Mouse (Mus musculus): ENCODE data around the gene Tenm2. TPM values are rescaled to one million over a fixed set of nuclear protein-coding genes. Genes with fewer than 3 reads are reported as not detected.

The Tenm2 gene
- polyA plus RNA-seq, 1 experiment from 2014 or later: 77.0 TPM

GRCm38 (mm10) chr11:35976482-35976881, 1259.3 kb downstream of the Tenm2 start:
- H3K27ac ChIP-seq (ENCODE audit: low read length): peak overlapping the region; percentile 41
- H3K4me3 ChIP-seq (ENCODE audit: low read depth, low read length): no peak overlapping the region
- H3K27me3 ChIP-seq (ENCODE audit: control insufficient read depth, insufficient read depth, low read depth, low read length): no peaks in the 10 kb centered on the region
- H3K4me1 ChIP-seq (ENCODE audit: control insufficient read depth, insufficient read depth, low read length): peaks cover 20% of the 10 kb centered on the region
- H3K9ac ChIP-seq (ENCODE audit: low read depth, low read length): no peak overlapping the region
- 8% methylated on average over 6 of the region's 6 CpGs for WGBS
- H3K36me3 ChIP-seq (ENCODE audit: control insufficient read depth, insufficient read depth, low read length): no peaks in the 10 kb centered on the region
- no peak overlapping the region; the same call in 1 of the 2 replicates for H3K4me2 ChIP-seq (ENCODE audit: low read length)
- no peaks in the 10 kb centered on the region for H3K9me3 ChIP-seq (replicated peaks; ENCODE audit: control insufficient read depth, low read length, poor library complexity, severe bottlenecking)
- ATAC-seq: peak; percentile 59

- Histone ChIP-seq H3K4me1 (ENCODE audit: control insufficient read depth, insufficient read depth, low read length) (peaks cover 20% of the 10 kb centered on the region), H3K27ac (ENCODE audit: low read length) (no peak overlapping the region), H3K36me3 (ENCODE audit: control insufficient read depth, insufficient read depth, low read length) (no peaks in the 10 kb centered on the region), H3K9ac (ENCODE audit: low read depth, low read length) (no peak overlapping the region), H3K4me2 (ENCODE audit: low read length) (no peak overlapping the region), H3K27me3 (ENCODE audit: control insufficient read depth, insufficient read depth, low read depth, low read length) (no peaks in the 10 kb centered on the region), H3K9me3 (replicated peaks; ENCODE audit: control insufficient read depth, low read length, poor library complexity, severe bottlenecking) (no peaks in the 10 kb centered on the region), H3K4me3 (ENCODE audit: low read depth, low read length) (no peak overlapping the region)
- no peak for ATAC-seq
- WGBS: 84% methylated on average over 6 of the region's 6 CpGs
These were observed 1260.9 kb downstream of the Tenm2 start for GRCm38 (mm10) chr11:35974632-35975450.

DNA sequence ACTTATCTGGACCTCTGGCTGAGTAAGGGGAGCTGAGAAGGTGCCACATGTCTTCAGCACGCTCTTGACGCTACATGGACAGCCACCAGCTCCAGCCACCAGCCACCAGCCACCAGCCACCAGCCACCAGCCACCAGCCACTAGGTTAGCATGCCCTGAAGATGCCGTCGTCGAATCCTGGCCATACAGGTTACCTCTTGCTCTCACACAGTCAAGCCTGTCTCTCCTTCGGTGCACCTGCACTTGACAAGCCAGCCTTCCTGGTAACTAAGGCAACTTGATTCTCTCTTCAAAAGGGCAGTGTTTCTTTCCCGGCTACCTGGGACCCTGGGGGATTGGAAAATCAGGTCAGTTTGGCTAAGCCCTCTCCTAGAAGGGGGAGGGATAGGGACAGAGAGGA, 1262.6 kb downstream of the Tenm2 start:
- 26% methylated on average over 7 of the region's 7 CpGs for WGBS
- Histone ChIP-seq H3K27ac (ENCODE audit: low read length) (0 out of 2 replicates have a peak overlapping the region, but pooled peaks have one; percentile 28), H3K4me1 (ENCODE audit: control insufficient read depth, insufficient read depth, low read length) (peaks cover 13% of the 10 kb centered on the region; the same call in 1 of the 2 replicates), H3K9me3 (replicated peaks; ENCODE audit: control insufficient read depth, low read length, poor library complexity, severe bottlenecking) (no peaks in the 10 kb centered on the region), H3K4me2 (ENCODE audit: low read length) (peak overlapping the region; percentile 9; the same call in 1 of the 2 replicates), H3K4me3 (ENCODE audit: low read depth, low read length) (no peak overlapping the region), H3K27me3 (ENCODE audit: control insufficient read depth, insufficient read depth, low read depth, low read length) (no peaks in the 10 kb centered on the region), H3K9ac (ENCODE audit: low read depth, low read length) (no peak overlapping the region), H3K36me3 (ENCODE audit: control insufficient read depth, insufficient read depth, low read length) (no peaks in the 10 kb centered on the region)
- no peak; the same call in 1 of the 2 replicates for ATAC-seq

DNA sequence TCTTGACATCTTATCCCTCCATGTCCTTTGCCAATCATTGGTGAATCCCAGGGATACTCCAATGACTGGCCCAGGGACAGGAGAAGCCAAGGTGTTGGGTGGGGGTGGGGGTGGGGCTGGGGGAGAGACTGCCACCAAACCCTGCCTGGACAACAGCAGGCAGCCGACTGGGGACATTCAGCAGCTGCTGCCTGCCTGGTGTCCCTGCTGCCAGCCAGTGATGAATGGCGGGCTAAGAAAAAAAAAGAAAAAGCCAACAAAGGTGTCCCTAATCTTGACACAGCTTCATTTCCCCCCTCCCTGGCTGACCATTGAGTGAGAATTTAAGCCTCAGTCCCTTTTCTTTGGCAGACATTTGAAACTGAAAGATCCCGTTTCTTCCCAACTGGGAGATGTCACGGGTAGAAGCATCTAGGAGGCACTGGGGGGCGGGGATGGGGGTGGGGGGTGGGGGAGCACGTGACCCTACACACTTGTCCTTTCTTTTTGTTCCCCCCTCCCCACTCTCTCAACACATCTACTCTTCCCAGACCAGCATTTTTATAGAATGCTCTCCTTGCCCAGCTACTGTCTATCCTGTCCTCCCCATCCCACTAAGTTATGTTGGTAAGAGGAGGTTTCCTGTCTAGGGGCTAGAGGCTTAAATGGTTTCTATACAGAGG, 1263.4 kb downstream of the Tenm2 start:
- 2% methylated on average over 6 of the region's 6 CpGs for WGBS
- Histone ChIP-seq H3K9me3 (replicated peaks; ENCODE audit: control insufficient read depth, low read length, poor library complexity, severe bottlenecking) (no peaks in the 10 kb centered on the region), H3K9ac (ENCODE audit: low read depth, low read length) (no peak overlapping the region), H3K36me3 (ENCODE audit: control insufficient read depth, insufficient read depth, low read length) (no peaks in the 10 kb centered on the region), H3K4me3 (ENCODE audit: low read depth, low read length) (no peak overlapping the region), H3K4me1 (ENCODE audit: control insufficient read depth, insufficient read depth, low read length) (peaks cover 13% of the 10 kb centered on the region; the same call in 1 of the 2 replicates), H3K27me3 (ENCODE audit: control insufficient read depth, insufficient read depth, low read depth, low read length) (no peaks in the 10 kb centered on the region), H3K27ac (ENCODE audit: low read length) (peak overlapping the region; percentile 22; the same call in 1 of the 2 replicates), H3K4me2 (ENCODE audit: low read length) (0 out of 2 replicates have a peak overlapping the region, but pooled peaks have one; percentile 6)
- no peak for ATAC-seq

- Histone ChIP-seq H3K4me3 (ENCODE audit: low read depth, low read length) (no peak overlapping the region), H3K4me1 (ENCODE audit: control insufficient read depth, insufficient read depth, low read length) (peaks cover 11% of the 10 kb centered on the region; the same call in 1 of the 2 replicates), H3K9ac (ENCODE audit: low read depth, low read length) (no peak overlapping the region), H3K9me3 (replicated peaks; ENCODE audit: control insufficient read depth, low read length, poor library complexity, severe bottlenecking) (no peaks in the 10 kb centered on the region), H3K4me2 (ENCODE audit: low read length) (no peak overlapping the region), H3K27ac (ENCODE audit: low read length) (no peak overlapping the region), H3K27me3 (ENCODE audit: control insufficient read depth, insufficient read depth, low read depth, low read length) (no peaks in the 10 kb centered on the region), H3K36me3 (ENCODE audit: control insufficient read depth, insufficient read depth, low read length) (no peaks in the 10 kb centered on the region)
- ATAC-seq: no peak
- 92% methylated on average over 19 of the region's 19 CpGs for WGBS
These were observed 1264.7 kb downstream of the Tenm2 start for GRCm38 (mm10) chr11:35970806-35971705.

- Histone ChIP-seq H3K4me3 (ENCODE audit: low read depth, low read length) (no peak overlapping the region), H3K27me3 (ENCODE audit: control insufficient read depth, insufficient read depth, low read depth, low read length) (no peaks in the 10 kb centered on the region), H3K4me1 (ENCODE audit: control insufficient read depth, insufficient read depth, low read length) (peaks cover 7% of the 10 kb centered on the region; the same call in 1 of the 2 replicates), H3K9ac (ENCODE audit: low read depth, low read length) (no peak overlapping the region), H3K27ac (ENCODE audit: low read length) (no peak overlapping the region), H3K36me3 (ENCODE audit: control insufficient read depth, insufficient read depth, low read length) (no peaks in the 10 kb centered on the region), H3K9me3 (replicated peaks; ENCODE audit: control insufficient read depth, low read length, poor library complexity, severe bottlenecking) (no peaks in the 10 kb centered on the region), H3K4me2 (ENCODE audit: low read length) (no peak overlapping the region)
- WGBS: 98% methylated on average over 10 of the region's 10 CpGs
- no peak for ATAC-seq
These were observed 1267.5 kb downstream of the Tenm2 start for GRCm38 (mm10) chr11:35968291-35968690.

- H3K27ac ChIP-seq (ENCODE audit: low read length): no peak overlapping the region
- H3K27me3 ChIP-seq (ENCODE audit: control insufficient read depth, insufficient read depth, low read depth, low read length): no peaks in the 10 kb centered on the region
- no peaks in the 10 kb centered on the region for H3K36me3 ChIP-seq (ENCODE audit: control insufficient read depth, insufficient read depth, low read length)
- 80% methylated on average over 9 of the region's 9 CpGs for WGBS
- H3K9ac ChIP-seq (ENCODE audit: low read depth, low read length): no peak overlapping the region
- no peak overlapping the region for H3K4me3 ChIP-seq (ENCODE audit: low read depth, low read length)
- no peaks in the 10 kb centered on the region for H3K4me1 ChIP-seq (ENCODE audit: control insufficient read depth, insufficient read depth, low read length)
- no peak overlapping the region for H3K4me2 ChIP-seq (ENCODE audit: low read length)
- no peaks in the 10 kb centered on the region for H3K9me3 ChIP-seq (replicated peaks; ENCODE audit: control insufficient read depth, low read length, poor library complexity, severe bottlenecking)
- no peak for ATAC-seq
These were observed 1271.7 kb downstream of the Tenm2 start for GRCm38 (mm10) chr11:35963981-35964549.

- H3K4me2 ChIP-seq (ENCODE audit: low read length): no peak overlapping the region
- H3K36me3 ChIP-seq (ENCODE audit: control insufficient read depth, insufficient read depth, low read length): no peaks in the 10 kb centered on the region
- 59% methylated on average over 2 of the region's 2 CpGs for WGBS
- H3K9ac ChIP-seq (ENCODE audit: low read depth, low read length): no peak overlapping the region
- no peaks in the 10 kb centered on the region for H3K4me1 ChIP-seq (ENCODE audit: control insufficient read depth, insufficient read depth, low read length)
- H3K27me3 ChIP-seq (ENCODE audit: control insufficient read depth, insufficient read depth, low read depth, low read length): no peaks in the 10 kb centered on the region
- no peak overlapping the region for H3K4me3 ChIP-seq (ENCODE audit: low read depth, low read length)
- no peak overlapping the region for H3K27ac ChIP-seq (ENCODE audit: low read length)
- no peaks in the 10 kb centered on the region for H3K9me3 ChIP-seq (replicated peaks; ENCODE audit: control insufficient read depth, low read length, poor library complexity, severe bottlenecking)
- no peak for ATAC-seq
These were observed 1272.2 kb downstream of the Tenm2 start for GRCm38 (mm10) chr11:35963554-35963953.
